8 mouse cellular contexts compared by ENCODE assay signal in genomic region chrX:162760115-162760942, GRCm38 (mm10). TPM values are rescaled to one million over a fixed set of nuclear protein-coding genes. Genes with fewer than 3 reads are reported as not detected.
DNase-seq lines count a peak whose midpoint lies in the region; ATAC-seq and TF ChIP-seq lines count a peak whose summit lies in the region.

Gene Rbbp7, plus strand, starts transcription at chrX:162760402.

- H3K4me1 ChIP-seq in erythroblast, embryonic 14.5 days (ENCODE audit: control insufficient read depth): peaks cover 14% of the 10 kb centered on the region
- 0 out of 2 replicates have a peak, but pooled peaks cover 2% of the 10 kb centered on the region for H3K4me1 ChIP-seq in heart, embryonic 12.5 days (replicated peaks)
- peaks cover 18% of the 10 kb centered on the region for H3K4me1 ChIP-seq in liver, embryonic 12.5 days
- no peaks in the 10 kb centered on the region for H3K4me1 ChIP-seq in stomach, embryonic 15.5 days

- peak within 1 kb of the TSS; percentile 65 for H3K4me2 ChIP-seq in heart, embryonic 12.5 days
- peak within 1 kb of the TSS; percentile 76 for H3K4me2 ChIP-seq in liver, embryonic 12.5 days
- H3K4me2 ChIP-seq in stomach, embryonic 15.5 days: peak within 1 kb of the TSS; percentile 46

- peaks cover 10% of the 10 kb centered on the region for H3K9me3 ChIP-seq in erythroblast, embryonic 14.5 days (ENCODE audit: control insufficient read depth, low read length)
- H3K9me3 ChIP-seq in heart, embryonic 12.5 days (replicated peaks): no peaks in the 10 kb centered on the region
- H3K9me3 ChIP-seq in liver, embryonic 12.5 days (replicated peaks): no peaks in the 10 kb centered on the region
- H3K9me3 ChIP-seq in stomach, embryonic 15.5 days: no peaks in the 10 kb centered on the region

- TF ChIP-seq POLR2A in brain, embryonic 14.5 days (IDR thresholded peaks at IDR 0.05; ENCODE audit: borderline replicate concordance, extremely low read depth, insufficient read depth, insufficient read length, poor library complexity, severe bottlenecking): peak; percentile 76

- DNase-seq in brain, embryonic 14.5 days (ENCODE audit: low read depth): peak; percentile 98
- peak; percentile 95 for DNase-seq in kidney, postnatal 10 days
- peak; percentile 87 to 91 for DNase-seq in natural killer cell, adult 2 months (ENCODE audit: low spot score in 2 of 2)

- peak within 1 kb of the TSS; percentile 87 for H3K9ac ChIP-seq in heart, embryonic 12.5 days
- H3K9ac ChIP-seq in liver, embryonic 12.5 days: peak within 1 kb of the TSS; percentile 86
- peak within 1 kb of the TSS; percentile 80 for H3K9ac ChIP-seq in stomach, embryonic 15.5 days

- WGBS in heart, embryonic 12.5 days: 17% methylated on average over 73 of the region's 100 CpGs
- 12% methylated on average over 87 of the region's 100 CpGs for WGBS in liver, embryonic 12.5 days (ENCODE audit: insufficient replicate concordance)
- WGBS in stomach, embryonic 15.5 days: 15% methylated on average over 86 of the region's 100 CpGs

- no peak for TF ChIP-seq CTCF in C2C12 (IDR thresholded peaks at IDR 0.05; ENCODE audit: control insufficient read depth, insufficient read depth, insufficient read length)
- TF ChIP-seq CTCF in brain, embryonic 14.5 days (IDR thresholded peaks at IDR 0.05; ENCODE audit: borderline replicate concordance, extremely low read depth, insufficient read depth, insufficient read length): no peak

- peaks cover 45% of the 10 kb centered on the region for H3K79me2 ChIP-seq in C2C12 (ENCODE audit: control insufficient read depth, insufficient read depth)

- H3K27me3 ChIP-seq in C2C12 (ENCODE audit: control insufficient read depth, insufficient read depth, insufficient read length): no peaks in the 10 kb centered on the region
- H3K27me3 ChIP-seq in erythroblast, embryonic 14.5 days (ENCODE audit: control insufficient read depth): no peaks in the 10 kb centered on the region
- H3K27me3 ChIP-seq in heart, embryonic 12.5 days (replicated peaks): no peaks in the 10 kb centered on the region
- H3K27me3 ChIP-seq in liver, embryonic 12.5 days (replicated peaks): 0 out of 2 replicates have a peak, but pooled peaks cover 3% of the 10 kb centered on the region
- no peaks in the 10 kb centered on the region for H3K27me3 ChIP-seq in stomach, embryonic 15.5 days (replicated peaks)

- peaks cover 39% of the 10 kb centered on the region for H3K79me3 ChIP-seq in C2C12 (ENCODE audit: low read depth)

- peaks cover 18% of the 10 kb centered on the region for H3K36me3 ChIP-seq in C2C12 (ENCODE audit: control insufficient read depth, insufficient read depth)
- H3K36me3 ChIP-seq in erythroblast, embryonic 14.5 days (ENCODE audit: control insufficient read depth): peaks cover 24% of the 10 kb centered on the region
- H3K36me3 ChIP-seq in heart, embryonic 12.5 days: peaks cover 13% of the 10 kb centered on the region
- H3K36me3 ChIP-seq in liver, embryonic 12.5 days: peaks cover 21% of the 10 kb centered on the region
- no peaks in the 10 kb centered on the region for H3K36me3 ChIP-seq in stomach, embryonic 15.5 days

- peak within 1 kb of the TSS; percentile 99 for H3K27ac ChIP-seq in heart, embryonic 12.5 days (ENCODE audit: poor library complexity, severe bottlenecking)
- peak within 1 kb of the TSS; percentile 90 for H3K27ac ChIP-seq in liver, embryonic 12.5 days
- H3K27ac ChIP-seq in stomach, embryonic 15.5 days: peak within 1 kb of the TSS; percentile 98

- peak within 1 kb of the TSS; percentile 97 for H3ac ChIP-seq in C2C12 (ENCODE audit: control insufficient read depth, insufficient read length, low read depth)

- peak; percentile 96 for ATAC-seq in heart, embryonic 12.5 days (ENCODE audit: insufficient number of reproducible peaks, low FRiP score)
- peak; percentile 96 for ATAC-seq in liver, embryonic 12.5 days
- peak; percentile 96 for ATAC-seq in stomach, embryonic 15.5 days (ENCODE audit: insufficient read depth, low FRiP score, low read depth)

- peak within 1 kb of the TSS; percentile 59 for H3K4me3 ChIP-seq in C2C12 (ENCODE audit: insufficient read depth, poor library complexity, severe bottlenecking)
- H3K4me3 ChIP-seq in erythroblast, embryonic 14.5 days (replicated peaks): peak within 1 kb of the TSS; percentile 75
- peak within 1 kb of the TSS; percentile 74 for H3K4me3 ChIP-seq in heart, embryonic 12.5 days
- H3K4me3 ChIP-seq in liver, embryonic 12.5 days: peak within 1 kb of the TSS; percentile 75
- H3K4me3 ChIP-seq in stomach, embryonic 15.5 days (replicated peaks): peak within 1 kb of the TSS; percentile 64

TF ChIP-seq in C2C12, 6 proteins besides CTCF, POLR2A, EP300 and RAD21:
- TF ChIP-seq USF1 (IDR thresholded peaks at IDR 0.05; ENCODE audit: low read depth) (no peak), MAX (IDR thresholded peaks at IDR 0.05) (no peak), CEBPB (IDR thresholded peaks at IDR 0.05; ENCODE audit: low read depth) (no peak), MYOD1 (IDR thresholded peaks at IDR 0.05; ENCODE audit: control insufficient read depth, insufficient read length, low read depth) (no peak), MYOG (IDR thresholded peaks at IDR 0.05; ENCODE audit: control insufficient read depth, extremely low read depth, insufficient read length) (no peak), FOSL1 (IDR thresholded peaks at IDR 0.05; ENCODE audit: insufficient read depth, low read length, poor library complexity, severe bottlenecking) (no peak)

RNA-seq across cellular contexts. Expression of gene Rbbp7, which starts in this region (rescaled TPM):
- 176 TPM for polyA plus RNA-seq in C2C12 (2012; fragmentation: generic; extraction: Trizol)
- polyA plus RNA-seq in brain, embryonic 14.5 days (2012; rRNA removed): 113 and 119 TPM in 2 replicates
- polyA plus RNA-seq in erythroblast, embryonic 14.5 days (2012): 4.7 and 6.8 TPM in 2 replicates
- 414 and 428 TPM in 2 replicates for polyA plus RNA-seq in heart, embryonic 12.5 days (2016; fragmentation: Nextera tagmentation; extraction: Ambion mirVana)
- 289 and 294 TPM in 2 replicates for polyA plus RNA-seq in liver, embryonic 12.5 days (2016; fragmentation: Nextera tagmentation; extraction: Ambion mirVana)
- polyA plus RNA-seq in stomach, embryonic 15.5 days (2015; fragmentation: Nextera tagmentation; extraction: Ambion mirVana): 591 and 639 TPM in 2 replicates

Comparison
In these comparisons a context has a peak if more than half of its experiments do, and no peak if none do; other contexts are left out.
1. Peak in every context shown above with its lines: DNase-seq, ATAC-seq, H3K4me3 ChIP-seq and H3K27ac ChIP-seq.
2. RNA of gene Rbbp7 (polyA plus RNA-seq): 591 to 639 TPM in stomach, embryonic 15.5 days, 414 to 428 TPM in heart, embryonic 12.5 days, 289 to 294 TPM in liver, embryonic 12.5 days, 176 TPM in C2C12 (single experiment) and 113 to 119 TPM in brain, embryonic 14.5 days; 4.7 to 6.8 TPM in erythroblast, embryonic 14.5 days; every median in the first group is over 10 times any median in the second.